In genomic region chr11:114787611-114788010, GRCm38 (mm10) we compare ENCODE assay signal across 31 mouse cellular contexts. TPM values are rescaled to one million over a fixed set of nuclear protein-coding genes. Genes with fewer than 3 reads are reported as not detected.
"Had no signal": no experiment of that assay in that cellular context is flagged by ENCODE, and none has a peak within 500 bp of the region (broad histone marks: within the 10 kb centered on the region; RNA-seq: fewer than 3 reads in every experiment).

No protein-coding gene starts in this region.

- H3K27ac ChIP-seq: gastrocnemius, adult 2 months; heart, embryonic 10.5 days; hindbrain, embryonic 10.5 days; hindbrain, embryonic 12.5 days; hindbrain, embryonic 14.5 days; intestine, embryonic 15.5 days; layer of hippocampus, adult 2 months; left cerebral cortex, adult 2 months; limb, embryonic 10.5 days; limb, embryonic 12.5 days; liver, embryonic 13.5 days had no signal

- ATAC-seq: hindbrain, embryonic 16.5 days; inflammation-experienced regulatory T-cells, adult 6 months; intestine, embryonic 15.5 days; intestine, postnatal 0 days had no signal

- DNase-seq: gastrocnemius, adult 2 months; gastrocnemius, postnatal 10 days; gastrocnemius, postnatal 25 days; heart, adult 18-20 months; heart, postnatal 10 days; heart, postnatal 4 days; kidney, adult 18-20 months; kidney, adult 8-10 months; kidney, postnatal 10 days; kidney, postnatal 25 days; kidney, postnatal 4 days; liver; liver, embryonic 13.5 days had no signal

- H3K4me2 ChIP-seq: heart, embryonic 12.5 days; hindbrain, embryonic 12.5 days; hindbrain, embryonic 14.5 days; intestine, embryonic 15.5 days; limb, embryonic 12.5 days; liver, embryonic 11.5 days; liver, embryonic 13.5 days had no signal

- H3K9ac ChIP-seq: heart, embryonic 12.5 days; hindbrain, embryonic 12.5 days; hindbrain, embryonic 14.5 days; intestine, embryonic 15.5 days; limb, embryonic 12.5 days; liver, embryonic 13.5 days had no signal

- H3K4me3 ChIP-seq: gastrocnemius, adult 2 months; heart, embryonic 10.5 days; heart, embryonic 12.5 days; hindbrain, embryonic 10.5 days; hindbrain, embryonic 12.5 days; intestine, embryonic 15.5 days; layer of hippocampus, adult 2 months; left cerebral cortex, adult 2 months; limb, embryonic 10.5 days; limb, embryonic 12.5 days; liver, embryonic 13.5 days had no signal

- H3K9me3 ChIP-seq: heart, embryonic 10.5 days; heart, embryonic 12.5 days; hindbrain, embryonic 10.5 days; hindbrain, embryonic 12.5 days; intestine, embryonic 15.5 days; limb, embryonic 10.5 days; limb, embryonic 12.5 days; liver, embryonic 13.5 days had no signal

- H3K36me3 ChIP-seq: heart, embryonic 10.5 days; heart, embryonic 12.5 days; hindbrain, embryonic 12.5 days; intestine, embryonic 15.5 days; limb, embryonic 10.5 days; limb, embryonic 12.5 days; liver, embryonic 13.5 days had no signal

RNA-seq across cellular contexts. Expression of gene Btbd17, which starts 8.1 kb away (rescaled TPM):
- polyA plus RNA-seq: heart, embryonic 14.5 days; heart, embryonic 16.5 days; inflammation-experienced regulatory T-cells, adult 6 months had no signal

RNA-seq across cellular contexts. Expression of gene Gpr142, which starts 11.1 kb away (rescaled TPM):
- polyA plus RNA-seq: heart, embryonic 10.5 days; heart, embryonic 12.5 days; heart, embryonic 14.5 days; heart, embryonic 16.5 days; hindbrain, embryonic 12.5 days; hindbrain, embryonic 14.5 days; hindbrain, embryonic 16.5 days; inflammation-experienced regulatory T-cells, adult 6 months; intestine, postnatal 0 days; kidney, embryonic 16.5 days; limb, embryonic 10.5 days; limb, embryonic 12.5 days; limb, embryonic 14.5 days; liver, embryonic 11.5 days; liver, embryonic 13.5 days had no signal

RNA-seq across cellular contexts. Expression of gene Kif19a, which starts 22.4 kb away (rescaled TPM):
- polyA plus RNA-seq: limb, embryonic 10.5 days; limb, embryonic 12.5 days; liver, embryonic 11.5 days had no signal
